Mouse (Mus musculus): ENCODE measurements at regions not wholly inside any gene's neighbourhood (a gene's known extent, or its start where the extent isn't known, plus 50 kb on each side); places are given as distances from the start of the nearest gene placed in this dataset.
A peak's percentile ranks its signal among the peaks of the same experiment; 100 is the strongest.
"Not testable (repeated sequence)": the region's sequence is repeated elsewhere in the genome, so short reads cannot be mapped to it uniquely, and the experiment has no call there.

DNA sequence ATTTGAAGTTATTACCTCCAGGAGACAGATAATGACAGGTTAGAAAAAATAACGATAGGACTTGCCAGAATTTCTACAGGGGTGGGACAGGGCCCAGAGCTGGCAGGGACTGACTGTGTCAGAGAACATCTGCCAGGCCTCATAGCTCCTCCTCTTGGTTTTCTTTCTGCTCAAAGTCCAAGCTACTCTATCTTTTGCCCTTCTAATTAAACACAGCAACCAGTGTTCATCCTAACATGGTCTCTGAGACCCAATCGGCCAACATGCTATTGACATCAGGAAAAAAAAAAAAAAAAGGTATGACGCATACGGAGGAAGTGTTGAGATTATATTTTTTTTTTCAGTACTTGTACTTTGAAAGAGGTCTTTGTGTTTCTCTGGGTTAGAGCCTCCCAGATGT is 90.7 kb upstream of the Lnx1 start:
- Histone ChIP-seq H3K4me2 (no peak overlapping the region), H3K9me3 (replicated peaks) (no peaks in the 10 kb centered on the region), H3K9ac (replicated peaks) (no peak overlapping the region), H3K4me1 (peaks cover 14% of the 10 kb centered on the region), H3K27me3 (replicated peaks) (no peaks in the 10 kb centered on the region), H3K4me3 (replicated peaks) (no peak overlapping the region), H3K36me3 (no peaks in the 10 kb centered on the region), H3K27ac (replicated peaks) (no peak overlapping the region)
- no peak for ATAC-seq (ENCODE audit: low FRiP score)
- 85% methylated on average over 4 of the region's 4 CpGs for WGBS

DNA sequence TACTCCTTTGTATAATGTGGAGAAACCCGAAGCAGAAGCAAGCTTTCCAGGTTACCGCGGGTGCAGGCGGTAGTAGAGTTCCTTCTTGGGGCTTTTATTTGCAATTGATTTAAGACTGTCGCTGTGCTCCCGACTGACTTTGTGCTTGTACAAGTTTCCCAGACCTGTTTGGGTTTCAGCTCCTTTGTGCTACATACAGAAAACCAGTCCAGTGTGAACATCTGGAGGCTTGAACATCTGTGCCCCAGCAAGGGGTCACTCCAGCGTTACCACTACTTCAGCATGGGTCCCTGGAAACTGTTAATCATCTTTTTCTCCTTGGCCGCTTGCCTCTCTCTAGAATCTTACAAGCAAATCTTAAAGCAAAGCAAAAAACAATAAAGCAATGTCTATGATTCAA is 90.2 kb upstream of the Lnx1 start:
- H3K9ac ChIP-seq (replicated peaks) = no peak overlapping the region
- WGBS = 13% methylated on average over 8 of the region's 8 CpGs

DNA sequence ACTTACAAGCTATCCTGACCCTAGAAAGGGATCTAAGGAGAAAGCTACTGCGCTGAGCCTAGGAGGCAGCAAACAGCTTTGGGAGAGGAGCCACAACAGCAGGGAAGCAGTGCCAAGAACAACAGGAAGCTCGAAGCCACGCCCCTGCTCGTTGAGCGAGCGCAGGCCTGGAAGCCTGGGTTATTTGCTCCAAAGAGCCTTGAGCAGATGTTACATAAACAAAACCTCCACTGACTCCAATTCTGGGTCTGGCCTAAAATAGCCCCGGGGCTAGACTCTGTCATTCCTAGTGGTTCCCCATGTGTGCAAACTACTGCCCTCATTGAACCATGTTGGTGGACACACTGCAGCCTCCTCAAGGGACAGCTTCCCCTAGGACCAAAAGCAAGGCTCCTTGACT is 89.6 kb upstream of the Lnx1 start:
- Histone ChIP-seq H3K9me3 (replicated peaks) (no peaks in the 10 kb centered on the region), H3K27ac (replicated peaks) (peak overlapping the region; percentile 65), H3K4me1 (peaks cover 14% of the 10 kb centered on the region), H3K9ac (replicated peaks) (no peak overlapping the region), H3K4me3 (replicated peaks) (no peak overlapping the region), H3K27me3 (replicated peaks) (no peaks in the 10 kb centered on the region), H3K36me3 (no peaks in the 10 kb centered on the region), H3K4me2 (peak overlapping the region; percentile 46)
- peak; percentile 75 for ATAC-seq (ENCODE audit: low FRiP score)
- WGBS = 2% methylated on average over 7 of the region's 7 CpGs

More for the DNA sequence above, 90.2 kb upstream of the Lnx1 start:
- no peak for ATAC-seq (ENCODE audit: low FRiP score)
- peak overlapping the region; percentile 65; the same call in 1 of the 2 replicates for H3K27ac ChIP-seq (replicated peaks)
- H3K9me3 ChIP-seq (replicated peaks) = no peaks in the 10 kb centered on the region
- no peak overlapping the region for H3K4me3 ChIP-seq (replicated peaks)
- peaks cover 14% of the 10 kb centered on the region for H3K4me1 ChIP-seq
- H3K4me2 ChIP-seq = no peak overlapping the region
- H3K36me3 ChIP-seq = no peaks in the 10 kb centered on the region
- H3K27me3 ChIP-seq (replicated peaks) = no peaks in the 10 kb centered on the region

DNA sequence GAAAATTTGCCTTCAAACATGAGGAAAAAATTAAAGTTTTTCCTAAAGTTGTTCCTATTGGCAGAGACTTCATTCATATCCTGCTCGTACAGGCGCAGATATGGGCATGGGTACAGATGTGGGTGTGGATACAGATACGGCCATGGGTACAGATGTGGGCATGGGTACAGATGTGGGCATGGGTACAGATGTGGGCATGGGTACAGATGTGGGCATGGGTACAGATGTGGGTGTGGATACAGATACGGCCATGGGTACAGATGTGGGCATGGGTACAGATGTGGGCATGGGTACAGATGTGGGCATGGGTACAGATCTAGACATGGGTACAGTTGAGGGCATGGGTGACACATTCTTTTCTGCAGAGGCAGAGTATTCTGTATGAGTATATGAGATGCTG is 87.8 kb upstream of the Lnx1 start:
- H3K36me3 ChIP-seq; H3K4me2 ChIP-seq; H3K4me3 ChIP-seq (replicated peaks); H3K27ac ChIP-seq (replicated peaks); H3K9ac ChIP-seq (replicated peaks); H3K27me3 ChIP-seq (replicated peaks); H3K9me3 ChIP-seq (replicated peaks); ATAC-seq (ENCODE audit: low FRiP score): not testable (repeated sequence)
- H3K4me1 ChIP-seq = peaks cover 14% of the 10 kb centered on the region
- WGBS = 97% methylated on average over 4 of the region's 4 CpGs

DNA sequence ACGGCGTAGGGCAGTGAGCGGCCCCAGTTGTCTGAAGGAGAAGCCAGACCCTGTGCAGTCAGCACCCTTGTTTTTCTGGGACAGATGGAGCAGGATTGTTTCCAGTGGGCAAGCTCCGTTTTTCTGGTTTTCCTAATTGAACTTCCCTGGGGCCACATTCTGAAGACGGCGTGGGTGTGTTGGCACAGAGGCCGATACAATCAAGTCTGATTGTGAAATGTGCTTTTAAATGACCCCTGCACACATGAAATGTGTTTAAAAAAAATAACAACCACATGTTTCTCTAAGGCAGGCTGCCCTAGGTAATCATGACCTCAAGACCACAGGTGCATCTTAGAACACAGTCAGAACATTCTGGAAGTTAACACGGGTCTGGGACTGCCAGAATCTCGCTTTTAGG is 81.2 kb upstream of the Lnx1 start:
- Histone ChIP-seq H3K4me3 (replicated peaks) (no peak overlapping the region), H3K9ac (replicated peaks) (no peak overlapping the region), H3K27ac (replicated peaks) (no peak overlapping the region), H3K4me1 (no peaks in the 10 kb centered on the region), H3K9me3 (replicated peaks) (no peaks in the 10 kb centered on the region), H3K4me2 (no peak overlapping the region), H3K36me3 (no peaks in the 10 kb centered on the region), H3K27me3 (replicated peaks) (no peaks in the 10 kb centered on the region)
- no peak for ATAC-seq (ENCODE audit: low FRiP score)
- 75% methylated on average over 9 of the region's 9 CpGs for WGBS

DNA sequence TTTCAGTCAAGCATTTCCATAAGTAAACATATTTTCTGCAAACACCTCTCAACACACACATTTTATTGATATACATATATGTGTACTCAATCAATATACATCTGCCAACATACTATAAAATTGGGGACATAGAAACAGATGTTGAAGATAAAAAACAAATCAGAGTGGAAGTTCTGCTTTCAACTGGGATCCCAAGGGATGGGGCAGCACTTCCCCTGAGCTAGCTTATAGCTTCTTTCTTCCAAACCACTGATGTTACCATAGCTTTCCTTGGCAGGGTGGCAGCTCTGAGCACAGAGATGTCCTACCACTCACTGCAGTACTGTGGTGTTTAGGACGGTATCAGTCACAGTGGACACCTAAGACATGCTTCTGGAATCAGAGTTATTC is 75.4 kb upstream of the Lnx1 start:
- H3K9ac ChIP-seq (replicated peaks) = no peak overlapping the region
- H3K27me3 ChIP-seq (replicated peaks) = no peaks in the 10 kb centered on the region
- WGBS = 86% methylated on average over 1 of the region's 1 CpGs
- no peak overlapping the region for H3K4me3 ChIP-seq (replicated peaks)
- no peaks in the 10 kb centered on the region for H3K9me3 ChIP-seq (replicated peaks)
- H3K4me1 ChIP-seq = no peaks in the 10 kb centered on the region
- H3K4me2 ChIP-seq = no peak overlapping the region
- no peak for ATAC-seq (ENCODE audit: low FRiP score)
- H3K27ac ChIP-seq (replicated peaks) = no peak overlapping the region
- no peaks in the 10 kb centered on the region for H3K36me3 ChIP-seq

DNA sequence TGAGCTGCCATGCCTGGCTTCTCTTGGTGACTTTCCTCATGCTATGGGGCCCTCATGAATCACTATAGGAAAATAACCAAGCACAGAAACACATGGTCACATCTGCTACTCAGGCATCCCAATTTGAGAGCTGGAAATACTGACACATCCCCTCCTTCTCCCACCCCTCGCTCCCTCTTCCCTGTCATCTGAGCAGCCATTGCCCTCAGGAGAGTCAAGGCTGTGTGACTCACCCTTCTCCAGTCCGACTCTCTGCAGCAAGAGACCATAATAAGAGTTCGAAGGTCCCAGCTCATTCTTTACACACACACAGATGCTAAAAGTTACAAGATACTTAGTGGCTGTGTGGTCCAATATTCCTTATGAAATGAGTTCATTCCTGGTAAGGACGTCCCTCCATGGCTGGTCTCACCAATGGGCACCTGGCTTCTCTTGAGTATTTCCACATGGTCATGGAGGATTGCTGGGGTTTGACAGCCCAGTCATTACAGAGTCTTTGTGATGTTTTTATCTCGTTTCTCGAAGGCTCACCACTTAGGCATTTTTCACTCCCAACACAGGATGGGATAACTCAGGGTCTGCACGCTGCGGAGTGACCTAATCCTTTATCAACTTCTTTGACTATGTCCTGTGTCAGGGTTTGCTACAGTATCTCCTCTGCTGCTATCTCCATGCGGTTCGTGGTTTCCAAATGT is 74.8 kb upstream of the Lnx1 start:
- H3K4me2 ChIP-seq = no peak overlapping the region
- H3K9ac ChIP-seq (replicated peaks) = no peak overlapping the region
- no peak overlapping the region for H3K27ac ChIP-seq (replicated peaks)
- H3K36me3 ChIP-seq = no peaks in the 10 kb centered on the region
- WGBS = 89% methylated on average over 10 of the region's 10 CpGs
- H3K27me3 ChIP-seq (replicated peaks) = no peaks in the 10 kb centered on the region
- no peak overlapping the region for H3K4me3 ChIP-seq (replicated peaks)
- H3K9me3 ChIP-seq (replicated peaks) = no peaks in the 10 kb centered on the region
- H3K4me1 ChIP-seq = no peaks in the 10 kb centered on the region
- no peak for ATAC-seq (ENCODE audit: low FRiP score)

DNA sequence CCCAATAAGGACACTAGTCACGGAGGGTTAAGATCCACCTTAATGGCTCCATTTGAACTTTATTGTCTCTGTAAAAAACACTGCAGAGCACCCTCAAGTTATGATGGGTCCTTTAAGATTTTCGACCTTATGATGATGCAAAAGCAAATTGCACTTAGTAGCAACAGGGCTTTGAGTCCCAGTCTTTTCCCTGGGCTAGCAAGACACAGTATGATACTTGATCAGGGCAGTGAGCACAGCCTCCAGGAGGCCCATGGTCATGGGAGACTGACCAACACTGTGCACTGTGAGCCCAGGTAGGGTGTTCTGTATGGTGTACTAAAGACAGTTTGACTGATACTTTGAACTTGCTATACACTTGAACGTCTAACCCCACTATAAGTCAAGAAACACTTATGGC is 73.4 kb upstream of the Lnx1 start:
- no peak overlapping the region for H3K4me3 ChIP-seq (replicated peaks)

DNA sequence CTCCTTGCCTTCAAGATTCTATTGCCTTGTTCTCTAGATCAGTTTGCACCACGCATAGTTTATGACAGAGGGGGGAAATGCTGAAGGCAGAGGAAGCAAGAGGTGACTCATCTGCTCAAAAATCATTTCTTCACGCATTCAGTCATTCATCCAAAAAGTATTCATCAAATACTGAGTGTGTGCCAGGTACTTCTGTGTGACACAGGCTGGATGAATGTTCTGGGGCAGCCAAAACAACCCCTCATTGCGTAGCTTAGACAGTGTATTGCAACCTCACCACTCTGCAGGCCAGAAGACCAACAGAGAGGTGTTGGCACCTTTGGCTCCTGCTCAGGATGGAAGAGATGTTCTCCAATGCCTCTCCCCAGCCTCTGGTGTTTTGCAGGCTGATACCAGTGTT is 72.9 kb upstream of the Lnx1 start:
- H3K9ac ChIP-seq (replicated peaks) = no peak overlapping the region
- no peak for ATAC-seq (ENCODE audit: low FRiP score)
- H3K27me3 ChIP-seq (replicated peaks) = no peaks in the 10 kb centered on the region
- no peaks in the 10 kb centered on the region for H3K4me1 ChIP-seq
- no peak overlapping the region for H3K4me2 ChIP-seq
- 85% methylated on average over 3 of the region's 3 CpGs for WGBS
- H3K27ac ChIP-seq (replicated peaks) = no peak overlapping the region
- H3K4me3 ChIP-seq (replicated peaks) = no peak overlapping the region
- H3K36me3 ChIP-seq = no peaks in the 10 kb centered on the region
- no peaks in the 10 kb centered on the region for H3K9me3 ChIP-seq (replicated peaks)

More for the DNA sequence above, 73.4 kb upstream of the Lnx1 start:
- Histone ChIP-seq H3K27me3 (replicated peaks) (no peaks in the 10 kb centered on the region), H3K4me1 (no peaks in the 10 kb centered on the region), H3K9me3 (replicated peaks) (no peaks in the 10 kb centered on the region), H3K36me3 (no peaks in the 10 kb centered on the region), H3K4me2 (no peak overlapping the region), H3K27ac (replicated peaks) (no peak overlapping the region), H3K9ac (replicated peaks) (no peak overlapping the region)
- ATAC-seq (ENCODE audit: low FRiP score) = no peak
- 87% methylated on average over 3 of the region's 3 CpGs for WGBS

DNA sequence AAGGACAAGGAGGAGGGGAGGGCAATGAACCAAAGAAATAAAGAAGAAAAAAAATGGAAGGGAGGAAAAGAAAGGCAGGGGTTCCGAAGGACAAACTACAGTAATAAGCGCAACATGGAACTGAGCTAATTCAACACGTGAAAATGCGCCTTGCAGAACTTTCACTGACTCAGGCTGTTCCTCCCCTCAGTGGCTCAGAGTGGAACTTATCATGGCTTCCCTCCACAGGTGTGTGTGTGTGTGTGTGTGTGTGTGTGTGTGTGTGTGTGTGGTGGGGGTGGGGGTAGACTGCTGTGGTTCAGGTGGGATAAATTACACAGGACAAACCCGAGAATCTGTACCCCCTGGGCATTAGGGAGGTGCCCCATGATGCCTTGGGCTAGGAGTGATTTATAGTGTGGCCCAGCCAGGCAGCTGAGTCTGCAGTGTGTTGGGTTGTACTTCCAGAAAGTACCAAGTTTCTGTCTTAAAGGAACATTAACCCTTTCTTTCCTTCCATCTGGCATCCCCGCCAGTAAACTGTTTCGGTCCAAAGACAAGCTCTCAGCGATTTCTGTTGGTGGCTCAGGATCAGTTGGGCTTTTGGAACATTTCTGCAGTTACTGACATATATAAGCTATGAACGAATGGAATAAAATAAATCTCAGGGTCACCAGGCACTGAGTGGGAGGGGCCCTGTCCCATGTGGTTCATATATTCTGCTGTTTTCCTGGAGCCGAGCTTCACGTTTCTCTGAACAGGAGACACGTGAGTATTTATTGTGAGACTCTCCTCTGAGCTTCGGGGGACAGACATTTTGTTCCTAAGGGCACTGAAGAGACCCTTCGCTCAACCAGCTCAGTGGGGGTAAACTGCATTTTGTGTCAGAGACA is 71.1 kb upstream of the Lnx1 start:
- 78% methylated on average over 14 of the region's 14 CpGs for WGBS

DNA sequence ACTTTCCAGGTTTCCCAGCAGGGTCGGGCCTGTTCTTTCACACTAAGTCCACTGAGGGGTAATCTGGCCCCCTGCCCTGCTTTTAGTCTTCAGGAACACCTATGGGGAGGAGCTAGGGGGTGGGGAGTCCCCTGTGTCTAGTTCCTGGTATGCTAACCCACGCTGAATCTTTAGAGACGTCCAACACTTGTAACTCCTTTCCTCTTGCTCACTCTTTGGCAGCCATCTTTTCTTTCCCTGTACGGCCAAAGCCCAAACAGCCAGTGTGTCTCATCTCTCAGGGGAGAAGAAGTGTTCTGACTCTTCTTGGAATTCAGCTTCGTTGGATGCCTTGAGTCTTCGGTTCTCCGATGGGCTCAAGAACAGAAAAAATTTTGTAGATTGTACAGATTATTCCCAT is 68.4 kb upstream of the Lnx1 start:
- Histone ChIP-seq H3K27ac (replicated peaks) (no peak overlapping the region), H3K4me1 (no peaks in the 10 kb centered on the region), H3K9me3 (replicated peaks) (no peaks in the 10 kb centered on the region), H3K27me3 (replicated peaks) (no peaks in the 10 kb centered on the region), H3K9ac (replicated peaks) (no peak overlapping the region), H3K4me2 (no peak overlapping the region), H3K4me3 (replicated peaks) (no peak overlapping the region), H3K36me3 (no peaks in the 10 kb centered on the region)
- WGBS = 86% methylated on average over 7 of the region's 7 CpGs
- ATAC-seq (ENCODE audit: low FRiP score) = no peak

More for the DNA sequence above, 71.1 kb upstream of the Lnx1 start:
- no peak overlapping the region for H3K4me2 ChIP-seq
- no peaks in the 10 kb centered on the region for H3K9me3 ChIP-seq (replicated peaks)
- H3K27ac ChIP-seq (replicated peaks) = no peak overlapping the region
- no peak overlapping the region for H3K9ac ChIP-seq (replicated peaks)
- no peak for ATAC-seq (ENCODE audit: low FRiP score)
- no peaks in the 10 kb centered on the region for H3K4me1 ChIP-seq
- no peaks in the 10 kb centered on the region for H3K27me3 ChIP-seq (replicated peaks)
- H3K36me3 ChIP-seq = no peaks in the 10 kb centered on the region
- no peak overlapping the region for H3K4me3 ChIP-seq (replicated peaks)

DNA sequence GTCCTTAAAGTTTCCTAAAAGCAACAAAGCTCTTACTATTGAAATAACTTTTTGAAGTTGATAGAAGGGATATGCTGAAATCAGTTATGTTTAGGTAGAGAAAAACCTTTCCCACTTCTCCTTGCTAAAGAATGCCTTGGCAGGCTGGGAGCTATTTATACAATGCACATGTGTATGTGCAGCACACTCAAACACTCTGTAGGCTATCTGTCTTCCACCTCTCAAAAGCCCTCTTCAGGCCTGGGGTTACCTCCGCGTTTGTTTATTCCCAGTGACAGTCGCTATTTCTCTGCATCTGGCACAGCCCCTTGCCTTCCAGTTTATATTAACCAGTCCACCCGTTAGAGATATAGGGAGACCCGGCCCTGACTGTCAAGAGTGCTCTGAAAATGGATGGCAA is 66.3 kb upstream of the Lnx1 start:
- Histone ChIP-seq H3K4me3 (replicated peaks) (no peak overlapping the region), H3K27me3 (replicated peaks) (no peaks in the 10 kb centered on the region), H3K36me3 (no peaks in the 10 kb centered on the region), H3K27ac (replicated peaks) (no peak overlapping the region), H3K4me2 (no peak overlapping the region), H3K9me3 (replicated peaks) (no peaks in the 10 kb centered on the region), H3K9ac (replicated peaks) (no peak overlapping the region), H3K4me1 (peaks cover 12% of the 10 kb centered on the region)
- WGBS = 77% methylated on average over 5 of the region's 5 CpGs
- ATAC-seq (ENCODE audit: low FRiP score) = no peak
